ENCODE assay signal across 7 mouse cellular contexts in the genomic region with DNA sequence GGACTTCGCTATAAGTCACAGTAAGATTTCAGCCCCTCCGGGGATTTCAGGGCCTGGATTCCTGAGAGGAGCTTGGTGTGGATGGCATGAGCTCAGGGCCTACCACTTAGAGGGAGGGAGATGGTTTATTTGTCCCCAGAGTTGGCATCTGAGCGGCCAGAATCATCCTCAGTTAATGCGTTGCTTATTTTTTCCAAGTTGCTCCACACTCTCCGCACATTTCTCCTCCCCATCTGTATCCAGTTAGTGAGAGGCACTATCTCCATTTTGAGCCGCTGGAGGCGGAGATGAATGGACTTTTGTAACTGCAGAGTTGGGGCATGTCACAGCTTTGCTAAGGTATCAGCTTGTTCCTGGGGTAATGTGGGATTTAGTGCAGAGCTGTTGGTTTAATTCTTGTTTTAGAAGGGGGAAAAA. TPM values are rescaled to one million over a fixed set of nuclear protein-coding genes. Genes with fewer than 3 reads are reported as not detected.
DNase-seq lines count a peak whose midpoint lies in the region; ATAC-seq and TF ChIP-seq lines count a peak whose summit lies in the region.

No protein-coding gene starts in this region.

- DNase-seq in testis, postnatal 10 days (ENCODE audit: low spot score), result no peak
- DNase-seq in limb, embryonic 14.5 days (ENCODE audit: low spot score), result no peak
- DNase-seq in stomach, postnatal 0 days (ENCODE audit: low spot score), result no peak
- no peak for DNase-seq in cerebellum, adult 9-11 months
- no peak for DNase-seq in adrenal gland, adult 18-20 months (ENCODE audit: low spot score in 2 of 2)

- whole genome bisulfite sequencing in forebrain, embryonic 12.5 days, result 8% methylated on average over 7 of the region's 7 CpGs
- WGBS in limb, embryonic 14.5 days, result 1% methylated on average over 7 of the region's 7 CpGs
- WGBS in stomach, postnatal 0 days, result 4% methylated on average over 7 of the region's 7 CpGs

- TF ChIP-seq CTCF in testis, adult 2 months (IDR thresholded peaks at IDR 0.05; ENCODE audit: control insufficient read depth, insufficient read depth, insufficient replicate concordance, low read depth, low read length), result no peak
- TF ChIP-seq CTCF in stomach, postnatal 0 days (IDR thresholded peaks at IDR 0.05; ENCODE audit: low read depth), result no peak

- peak overlapping the region; percentile 91 for H3K9ac ChIP-seq in forebrain, embryonic 12.5 days
- H3K9ac ChIP-seq in limb, embryonic 14.5 days (ENCODE audit: low read depth, low read length, severe bottlenecking), result peak overlapping the region; percentile 99
- peak overlapping the region; percentile 99 for H3K9ac ChIP-seq in stomach, postnatal 0 days (ENCODE audit: low read length)

- TF ChIP-seq EP300 in stomach, postnatal 0 days (optimal IDR thresholded peaks at IDR 0.05), result no peak

- no peak for TF ChIP-seq POLR2A in testis, adult 2 months (IDR thresholded peaks at IDR 0.05; ENCODE audit: control insufficient read depth, low read depth, low read length)
- TF ChIP-seq POLR2A in limb, embryonic 14.5 days (IDR thresholded peaks at IDR 0.05; ENCODE audit: borderline replicate concordance, extremely low read depth, insufficient read depth, insufficient read length), result no peak

- peak overlapping the region; percentile 83 for H3K4me2 ChIP-seq in forebrain, embryonic 12.5 days
- H3K4me2 ChIP-seq in limb, embryonic 14.5 days (replicated peaks; ENCODE audit: low read depth, low read length, severe bottlenecking), result peak overlapping the region; percentile 69
- peak overlapping the region; percentile 84 for H3K4me2 ChIP-seq in stomach, postnatal 0 days (replicated peaks; ENCODE audit: low read depth)

- peak overlapping the region; percentile 52 for H3K27ac ChIP-seq in testis, adult 2 months (ENCODE audit: control insufficient read depth, insufficient read depth, low read depth, low read length)
- peak overlapping the region; percentile 85 for H3K27ac ChIP-seq in forebrain, embryonic 12.5 days
- H3K27ac ChIP-seq in limb, embryonic 14.5 days (replicated peaks; ENCODE audit: low read depth, low read length), result peak overlapping the region; percentile 97
- peak overlapping the region; percentile 98 for H3K27ac ChIP-seq in stomach, postnatal 0 days (replicated peaks)

- H3K4me1 ChIP-seq in testis, adult 2 months (ENCODE audit: control insufficient read depth, insufficient read depth, low read length), result peaks cover 7% of the 10 kb centered on the region
- H3K4me1 ChIP-seq in forebrain, embryonic 12.5 days, result peaks cover 56% of the 10 kb centered on the region
- H3K4me1 ChIP-seq in limb, embryonic 14.5 days (ENCODE audit: control insufficient read depth, insufficient read depth, low read length), result peaks cover 23% of the 10 kb centered on the region
- H3K4me1 ChIP-seq in stomach, postnatal 0 days (replicated peaks; ENCODE audit: control insufficient read depth, insufficient read depth), result peaks cover 10% of the 10 kb centered on the region

- peak overlapping the region; percentile 87 for H3K4me3 ChIP-seq in testis, adult 2 months (ENCODE audit: control insufficient read depth, low read depth, low read length)
- H3K4me3 ChIP-seq in forebrain, embryonic 12.5 days (replicated peaks), result peak overlapping the region; percentile 81
- H3K4me3 ChIP-seq in limb, embryonic 14.5 days (replicated peaks; ENCODE audit: low read length), result peak overlapping the region; percentile 95
- peak overlapping the region; percentile 92 for H3K4me3 ChIP-seq in stomach, postnatal 0 days (ENCODE audit: low read depth, low read length)

- no peaks in the 10 kb centered on the region for H3K36me3 ChIP-seq in testis, adult 2 months (ENCODE audit: control insufficient read depth, insufficient read depth, low read length)
- no peaks in the 10 kb centered on the region for H3K36me3 ChIP-seq in forebrain, embryonic 12.5 days (replicated peaks)
- H3K36me3 ChIP-seq in limb, embryonic 14.5 days (ENCODE audit: control insufficient read depth, insufficient read depth, low read length), result no peaks in the 10 kb centered on the region
- no peaks in the 10 kb centered on the region for H3K36me3 ChIP-seq in stomach, postnatal 0 days (ENCODE audit: control insufficient read depth, insufficient read depth, low read length)

- no peak for ATAC-seq in forebrain, embryonic 12.5 days (ENCODE audit: low FRiP score)
- no peak for ATAC-seq in limb, embryonic 14.5 days (ENCODE audit: low FRiP score, low read depth)
- no peak for ATAC-seq in stomach, postnatal 0 days (ENCODE audit: low FRiP score, low TSS enrichment)

- H3K27me3 ChIP-seq in testis, adult 2 months (ENCODE audit: control insufficient read depth, insufficient read depth, low read length), result no peaks in the 10 kb centered on the region
- H3K27me3 ChIP-seq in forebrain, embryonic 12.5 days, result no peaks in the 10 kb centered on the region
- H3K27me3 ChIP-seq in limb, embryonic 14.5 days (ENCODE audit: control insufficient read depth, insufficient read depth, low read length), result no peaks in the 10 kb centered on the region
- H3K27me3 ChIP-seq in stomach, postnatal 0 days (ENCODE audit: control insufficient read depth, insufficient read depth, low read length), result no peaks in the 10 kb centered on the region

- no peaks in the 10 kb centered on the region for H3K9me3 ChIP-seq in forebrain, embryonic 12.5 days
- no peaks in the 10 kb centered on the region for H3K9me3 ChIP-seq in limb, embryonic 14.5 days (ENCODE audit: control insufficient read depth, low read length)
- H3K9me3 ChIP-seq in stomach, postnatal 0 days (ENCODE audit: control insufficient read depth, low read length), result no peaks in the 10 kb centered on the region

RNA-seq across cellular contexts. Expression of gene Qrfp, which starts 49.3 kb away (rescaled TPM):
- 0.02 TPM in 1 of 2 replicates, not detected in the other for polyA plus RNA-seq in testis, adult 2 months (2012; rRNA removed)
- polyA plus RNA-seq in forebrain, embryonic 12.5 days (2016; fragmentation: Nextera tagmentation; extraction: Ambion mirVana), result 0.06 TPM in 1 of 2 replicates, not detected in the other
- 0.12 and 0.16 TPM in 2 replicates for polyA plus RNA-seq in limb, embryonic 14.5 days (2012; rRNA removed)
- 0.30 TPM in 2 replicates for polyA plus RNA-seq in limb, embryonic 14.5 days (2014; fragmentation: Nextera tagmentation; extraction: Ambion mirVana)
- 0.08 and 0.10 TPM in 2 replicates for polyA plus RNA-seq in stomach, postnatal 0 days (2015; fragmentation: Nextera tagmentation; extraction: Ambion mirVana)
- not detected for total RNA-seq in adrenal gland, adult 18-20 months (2021)
